Mouse (Mus musculus) CH12.LX (cell line): ENCODE results near the gene Apmap. TPM values are rescaled to one million over a fixed set of nuclear protein-coding genes. Genes with fewer than 3 reads are reported as not detected.

Experiments
- DNase-seq: peaks from one replicate; pipeline ENCODE4 v3.0.0-alpha.2; 2013; ENCODE audit errors: extremely low read depth
- H3K27ac ChIP-seq: 2 replicates; pipeline ENCODE4 v1.5.1; 2012; ENCODE audit warnings: low read depth, mild to moderate bottlenecking, control low read depth, moderate library complexity; ENCODE audit not compliant: insufficient read depth
- H3K27me3 ChIP-seq: replicated peaks from 2 replicates; pipeline ENCODE3; 2012; ENCODE audit warnings: inconsistent platforms
- H3K36me3 ChIP-seq, 2 experiments: replicated peaks in 1 of 2; 2 replicates each; pipeline versions ENCODE3 to v1.6.1; 2012; ENCODE audit warnings: inconsistent platforms in 1 of 2, low read length in 1 of 2, mild to moderate bottlenecking in 1 of 2, mixed read lengths in 1 of 2, moderate library complexity in 1 of 2; ENCODE audit not compliant: control insufficient read depth in 1 of 2, insufficient read depth in 1 of 2
- H3K4me1 ChIP-seq, 2 experiments: 2 replicates each; pipeline ENCODE4 v1.6.1; 2012; ENCODE audit warnings: inconsistent platforms in 1 of 2, moderate library complexity in 1 of 2; ENCODE audit not compliant: insufficient read depth in 2 of 2, control insufficient read depth in 1 of 2
- H3K4me2 ChIP-seq: 2 replicates; pipeline ENCODE4 v1.6.1; 2012; ENCODE audit warnings: low read depth, mild to moderate bottlenecking, control low read depth; ENCODE audit not compliant: poor library complexity, insufficient read depth, severe bottlenecking
- H3K4me3 ChIP-seq, 3 experiments: fragments of 150-350 bp in 1 of 3; sonication (generic) in 1 of 3; replicated peaks in 1 of 3; 2 replicates each; pipeline versions ENCODE3 to v1.5.1; 2011 to 2012; ENCODE audit warnings: low read depth in 2 of 3, low read length in 2 of 3, mild to moderate bottlenecking in 2 of 3, moderate library complexity in 2 of 3, control low read depth in 1 of 3, improper control_type of control experiment in 1 of 3, inconsistent platforms in 1 of 3, mixed read lengths in 1 of 3; ENCODE audit not compliant: poor library complexity in 1 of 3
- H3K79me2 ChIP-seq: replicated peaks from 2 replicates; pipeline ENCODE4 v1.6.1; 2012; ENCODE audit warnings: mild to moderate bottlenecking, moderate library complexity; ENCODE audit not compliant: control insufficient read depth, poor library complexity, insufficient read depth, severe bottlenecking; ENCODE audit errors: extremely low read depth
- H3K9ac ChIP-seq: 2 replicates; pipeline ENCODE4 v1.6.1; 2012; ENCODE audit warnings: low read depth, mild to moderate bottlenecking, control low read depth, moderate library complexity; ENCODE audit not compliant: insufficient read depth
- H3K9me3 ChIP-seq: replicated peaks from 2 replicates; pipeline ENCODE3; 2012; ENCODE audit warnings: low read length, inconsistent platforms, mixed read lengths
- BHLHE40 ChIP-seq: IDR thresholded peaks from 2 replicates; pipeline ENCODE4 v1.6.1; 2011; ENCODE audit warnings: mild to moderate bottlenecking, low read depth, low read length, improper control_type of control experiment
- CHD1 ChIP-seq: IDR thresholded peaks from 2 replicates; pipeline ENCODE4 v1.6.1; 2012; ENCODE audit warnings: low read depth, low read length, improper control_type of control experiment, inconsistent platforms
- ELF1 ChIP-seq: IDR thresholded peaks from 2 replicates; pipeline ENCODE4 v1.6.1; 2014; ENCODE audit warnings: low read depth, mild to moderate bottlenecking, inconsistent platforms, low read length, improper control_type of control experiment
- EP300 ChIP-seq: IDR thresholded peaks from 2 replicates; pipeline ENCODE4 v1.6.1; 2011; ENCODE audit warnings: low read length, improper control_type of control experiment
- HCFC1 ChIP-seq: IDR thresholded peaks from 2 replicates; pipeline ENCODE4 v1.6.1; 2012; ENCODE audit warnings: low read depth, mild to moderate bottlenecking, inconsistent platforms, low read length, improper control_type of control experiment
- IRF4 ChIP-seq: IDR thresholded peaks from 2 replicates; pipeline ENCODE4 v1.6.1; 2014; ENCODE audit warnings: low read depth, mild to moderate bottlenecking, inconsistent platforms, low read length, improper control_type of control experiment
- MAFK ChIP-seq: IDR thresholded peaks from 2 replicates; pipeline ENCODE4 v1.6.1; 2011; ENCODE audit warnings: low read length, improper control_type of control experiment; ENCODE audit not compliant: insufficient replicate concordance
- MAX ChIP-seq: IDR thresholded peaks from 2 replicates; pipeline ENCODE4 v1.6.1; 2011; ENCODE audit warnings: low read length, improper control_type of control experiment
- MEF2A ChIP-seq: IDR thresholded peaks from 2 replicates; pipeline ENCODE4 v1.6.1; 2014; ENCODE audit warnings: low read depth, mild to moderate bottlenecking, inconsistent platforms, low read length, improper control_type of control experiment, borderline replicate concordance
- MXI1 ChIP-seq: IDR thresholded peaks from 2 replicates; pipeline ENCODE4 v1.6.1; 2011; ENCODE audit warnings: mild to moderate bottlenecking, low read depth, low read length, improper control_type of control experiment
- NRF1 ChIP-seq: IDR thresholded peaks from 2 replicates; pipeline ENCODE4 v1.6.1; 2014; ENCODE audit warnings: low read depth, mild to moderate bottlenecking, inconsistent platforms, low read length, improper control_type of control experiment, moderate library complexity
- POLR2AphosphoS2 ChIP-seq: IDR thresholded peaks from 2 replicates; pipeline ENCODE4 v1.6.1; 2011; ENCODE audit warnings: low read depth, low read length, improper control_type of control experiment
- RAD21 ChIP-seq: IDR thresholded peaks from 2 replicates; pipeline ENCODE4 v1.6.1; 2011; ENCODE audit warnings: low read depth, mild to moderate bottlenecking, low read length, improper control_type of control experiment, moderate library complexity
- RCOR1 ChIP-seq: conservative IDR thresholded peaks from 2 replicates; pipeline ENCODE4 v1.6.1; 2012; ENCODE audit warnings: low read depth, mild to moderate bottlenecking, inconsistent platforms, low read length, improper control_type of control experiment
- SIN3A ChIP-seq: IDR thresholded peaks from 2 replicates; pipeline ENCODE4 v1.6.1; 2012; ENCODE audit warnings: low read length, improper control_type of control experiment, inconsistent platforms
- TBP ChIP-seq: conservative IDR thresholded peaks from 2 replicates; pipeline ENCODE4 v1.6.1; 2011; ENCODE audit warnings: low read depth, low read length, improper control_type of control experiment
- ZC3H11A ChIP-seq: IDR thresholded peaks from 2 replicates; pipeline ENCODE4 v1.6.1; 2012; ENCODE audit warnings: low read depth, mild to moderate bottlenecking, inconsistent platforms, low read length, improper control_type of control experiment
- ZKSCAN1 ChIP-seq: IDR thresholded peaks from 2 replicates; pipeline ENCODE4 v1.6.1; 2012; ENCODE audit warnings: low read depth, inconsistent platforms, low read length, improper control_type of control experiment, borderline replicate concordance
- ZMIZ1 ChIP-seq: IDR thresholded peaks from 2 replicates; pipeline ENCODE4 v1.6.1; 2012; ENCODE audit warnings: low read depth, mild to moderate bottlenecking, inconsistent platforms, low read length, improper control_type of control experiment
- dilution Hi-C: fragments of 300-500 bp; cut with MboI; formaldehyde crosslinking; loops from 2 replicates; pipeline ENCODE4 v1.14.3; 2020; ENCODE audit warnings: low sequenced_read_pairs; ENCODE audit not compliant: extremely low pct_unique_long_range_greater_than_20kb, extremely low pct_ligation_motif_present
- in situ Hi-C: fragments of 300-500 bp; cut with MboI; formaldehyde crosslinking; loops from 3 replicates; pipeline ENCODE4 v1.14.3; 2019; ENCODE audit warnings: low sequenced_read_pairs, low pct_ligation_motif_present, low pct_unique_long_range_greater_than_20kb, mixed read lengths
- polyA plus RNA-seq: library from polyadenylated mRNA; unstranded; fragments of >175 nt; gene quantifications from 2 replicates; pipeline ENCODE4 v1.2.1, GENCODE M21; 2012; ENCODE audit warnings: low read depth; ENCODE audit not compliant: insufficient read length
- total RNA-seq, 2 experiments: library from RNA; depleted of rRNA; stranded (reverse); fragments of 300-350 nt in 1 of 2; fragments of >200 nt in 1 of 2; gene quantifications; 2 replicates each; pipeline ENCODE4 v1.2.3; 2012 to 2014

The Apmap gene
- total and polyA plus RNA-seq, 3 experiments, result 24.5 to 35.6 (median 25.8) TPM

GRCm38 (mm10) chr2:150569847-150570590 lies 38.3 kb downstream of the Apmap start, which contains the start of gene Cst7:
Gene Cst7 (plus strand): TSS chr2:150570415.
- Histone ChIP-seq H3K27me3 (no peaks in the 10 kb centered on the region), H3K4me2 (peak within 1 kb of the TSS; percentile 31), H3K4me1 (peaks cover 0 to 43% of the 10 kb centered on the region in 2 experiments; a peak in 2 of 4 replicates)
- dilution Hi-C loops, result no loop called here
- TF ChIP-seq BHLHE40, result peak; percentile 52; the same call in 1 of the 2 replicates
- TF ChIP-seq POLR2AphosphoS2, result no peak
- no peak for TF ChIP-seq CHD1
- peak; percentile 71 for TF ChIP-seq MAX
- TF ChIP-seq ELF1, result 0 out of 2 replicates have a peak, but pooled peaks have one; percentile 27
- no peak for TF ChIP-seq MEF2A
- TF ChIP-seq MXI1, result peak; percentile 64; the same call in 1 of the 2 replicates
- no peak for TF ChIP-seq NRF1
- TF ChIP-seq IRF4, result 0 out of 2 replicates have a peak, but pooled peaks have one; percentile 44
- TF ChIP-seq, all 38 proteins: peak for 5
- no peaks in the 10 kb centered on the region for H3K9me3 ChIP-seq
- in situ Hi-C loops, result loop anchor here (5.0 to 25.0 kb wide), 3 partner anchors 102 to 442 kb away; partner anchors contain the start of gene Entpd6
- H3K4me3 ChIP-seq, result peak within 1 kb of the TSS; percentile 40 to 56 (median 42)
- no peaks in the 10 kb centered on the region for H3K79me2 ChIP-seq
- peak; percentile 78 for DNase-seq
- H3K27ac ChIP-seq, result no peak within 1 kb of the TSS
- peaks cover 0 to 15% of the 10 kb centered on the region in 2 experiments for H3K36me3 ChIP-seq
- H3K9ac ChIP-seq, result peak within 1 kb of the TSS; percentile 7; the same call in 1 of the 2 replicates

DNA sequence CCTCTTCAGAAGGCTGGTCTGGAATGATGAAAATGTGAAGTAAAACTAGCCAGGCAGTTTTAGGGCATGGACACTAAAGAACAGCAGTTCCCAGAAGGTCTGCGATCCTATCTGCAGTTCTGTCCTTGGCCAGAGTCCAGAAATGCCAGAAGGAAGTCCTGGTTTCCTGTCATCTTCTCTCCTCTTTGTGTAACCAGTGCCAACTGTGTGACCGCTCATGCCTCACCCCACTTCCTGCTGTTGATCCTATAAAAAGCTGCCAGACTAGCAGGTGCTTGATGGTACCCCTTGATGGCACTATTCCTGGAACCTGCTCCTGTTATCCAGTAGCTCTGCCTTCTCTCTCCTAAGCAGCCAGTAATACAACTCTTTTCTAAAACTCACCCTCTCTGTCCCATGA lies 41.3 kb downstream of the Apmap start:
- Histone ChIP-seq H3K27me3 (no peaks in the 10 kb centered on the region), H3K36me3 (no peaks in the 10 kb centered on the region), H3K9ac (no peak overlapping the region), H3K4me1 (peaks cover 0 to 40% of the 10 kb centered on the region in 2 experiments; a peak in 2 of 4 replicates), H3K4me2 (no peak overlapping the region), H3K4me3 (no peak overlapping the region), H3K79me2 (no peaks in the 10 kb centered on the region), H3K9me3 (no peaks in the 10 kb centered on the region), H3K27ac (no peak overlapping the region)
- dilution Hi-C loops (no loop called here), in situ Hi-C loops (loop anchor here (5.0 to 25.0 kb wide), 3 partner anchors 105 to 445 kb away; partner anchors contain the start of gene Entpd6)
- TF ChIP-seq MXI1 (no peak), NRF1 (no peak), TBP (no peak), ZC3H11A (no peak), EP300 (no peak), POLR2AphosphoS2 (no peak), CHD1 (no peak), MAFK (no peak), ZKSCAN1 (no peak), RCOR1 (no peak), HCFC1 (no peak), RAD21 (no peak), IRF4 (no peak), SIN3A (no peak), ZMIZ1 (no peak)
- no peak for DNase-seq
